Mouse (Mus musculus) limb, embryonic 11.5 days (tissue): ENCODE measurements around the gene Olfr329-ps. TPM values are rescaled to one million over a fixed set of nuclear protein-coding genes. Genes with fewer than 3 reads are reported as not detected.
"Not testable (repeated sequence)": the region's sequence is repeated elsewhere in the genome, so short reads cannot be mapped to it uniquely, and the experiment has no call there.

Source experiments
- ATAC-seq: fragments of 200-750 bp; cut with Nextera tagmentation; 2 replicates; pipeline ENCODE4 v1.8.0; 2017; ENCODE audit warnings: low read depth; ENCODE audit not compliant: insufficient number of reproducible peaks, low FRiP score, low TSS enrichment
- DNase-seq: peaks from one replicate; pipeline ENCODE4 v3.0.0-alpha.2; 2015; ENCODE audit warnings: low spot score
- H3K27ac ChIP-seq: fragments of 300-500 bp; sonication (generic); replicated peaks from 2 replicates; pipeline ENCODE4 v1.5.1; 2014; ENCODE audit warnings: low read depth, mild to moderate bottlenecking, low read length
- H3K27me3 ChIP-seq: fragments of 300-500 bp; sonication (generic); 2 replicates; pipeline ENCODE4 v1.6.1; 2014; ENCODE audit warnings: mild to moderate bottlenecking, low read length, mixed read lengths; ENCODE audit not compliant: control insufficient read depth, insufficient read depth
- H3K36me3 ChIP-seq: fragments of 300-500 bp; sonication (generic); 2 replicates; pipeline ENCODE4 v1.6.1; 2014; ENCODE audit warnings: mild to moderate bottlenecking, low read length, moderate library complexity, mixed read lengths; ENCODE audit not compliant: control insufficient read depth, insufficient read depth
- H3K4me1 ChIP-seq: fragments of 300-500 bp; sonication (generic); 2 replicates; pipeline ENCODE4 v1.6.1; 2014; ENCODE audit warnings: low read length, mixed read lengths; ENCODE audit not compliant: control insufficient read depth, insufficient read depth
- H3K4me2 ChIP-seq: fragments of 300-500 bp; sonication (generic); 2 replicates; pipeline ENCODE4 v1.6.1; 2014; ENCODE audit warnings: low read depth, mild to moderate bottlenecking, moderate library complexity; ENCODE audit not compliant: severe bottlenecking
- H3K4me3 ChIP-seq: fragments of 300-500 bp; sonication (generic); 2 replicates; pipeline ENCODE4 v1.5.1; 2014; ENCODE audit warnings: low read depth, low read length
- H3K9ac ChIP-seq: fragments of 300-500 bp; sonication (generic); 2 replicates; pipeline ENCODE4 v1.6.1; 2014; ENCODE audit warnings: mild to moderate bottlenecking, low read length
- H3K9me3 ChIP-seq: fragments of 300-500 bp; sonication (generic); 2 replicates; pipeline ENCODE4 v1.6.1; 2016; ENCODE audit warnings: low read length; ENCODE audit not compliant: control insufficient read depth
- WGBS: fragments of 180-500 bp; shearing (Covaris S2); extraction: QIAGEN DNeasy Blood & Tissue Kit; methylation state at CpG from one replicate; pipeline ENCODE4 v1.1.7; 2014; 5-methylcytosine and 5-hydroxymethylcytosine counted together
- polyA plus RNA-seq: library from polyadenylated mRNA; unstranded; fragments of >200 nt; fragmentation: Nextera tagmentation; extraction: Ambion mirVana; gene quantifications from 2 replicates; pipeline ENCODE4 v1.2.1, GENCODE M21; 2014

Olfr329-ps gene
- polyA plus RNA-seq, 1 experiment from 2014 or later = not detected

DNA sequence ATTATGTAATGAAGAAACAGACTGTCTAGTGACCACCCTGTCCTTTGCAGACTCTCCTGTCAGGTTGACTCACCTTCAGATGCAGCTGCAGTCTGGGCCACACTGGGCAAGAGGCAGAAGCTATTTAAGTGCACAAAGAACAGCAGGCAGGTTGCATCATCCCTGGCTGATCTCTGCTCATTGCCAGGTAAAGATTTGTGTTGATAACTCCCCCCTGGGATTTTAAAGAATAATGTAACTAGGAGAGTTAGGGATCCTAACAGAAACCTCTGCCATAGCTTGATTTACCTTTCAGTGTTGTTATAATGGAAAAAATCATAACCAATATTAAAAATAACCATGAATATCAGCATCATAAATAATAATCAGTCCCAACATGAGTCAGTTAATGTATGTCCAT lies 11.5 kb downstream of the Olfr329-ps start, which contains the start of gene Olfr330:
Gene Olfr330 (minus strand): TSS at position 101 of the 400 bp plus-strand sequence.
- not testable (repeated sequence) for H3K36me3 ChIP-seq, H3K27ac ChIP-seq, H3K4me2 ChIP-seq, ATAC-seq, DNase-seq, H3K4me3 ChIP-seq, H3K4me1 ChIP-seq, H3K9ac ChIP-seq, H3K9me3 ChIP-seq, H3K27me3 ChIP-seq

DNA sequence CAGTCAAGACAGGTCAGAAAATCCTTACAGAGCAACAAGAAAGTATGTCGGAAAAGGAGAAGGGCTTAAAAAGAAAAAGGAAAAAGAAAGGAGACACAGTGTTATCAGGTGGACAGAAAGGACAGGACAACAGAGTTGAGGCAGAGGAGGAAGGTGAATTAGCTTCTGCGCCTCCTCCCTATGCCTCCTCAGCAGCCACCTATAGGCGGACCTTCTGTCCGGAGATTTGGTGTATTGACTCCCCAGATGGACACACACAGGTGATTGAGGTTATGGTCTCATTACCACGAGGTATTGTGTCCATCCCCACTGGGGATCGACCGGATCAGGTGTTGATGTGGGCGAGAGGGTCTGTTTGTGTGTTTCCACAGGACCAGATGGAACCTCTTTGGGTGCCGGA lies 26.5 kb downstream of the Olfr329-ps start:
- not testable (repeated sequence) for DNase-seq, H3K27me3 ChIP-seq, H3K36me3 ChIP-seq, H3K4me3 ChIP-seq, H3K4me1 ChIP-seq, H3K9ac ChIP-seq, ATAC-seq, H3K4me2 ChIP-seq, H3K27ac ChIP-seq, H3K9me3 ChIP-seq
- 89% methylated on average over 7 of the region's 9 CpGs for WGBS

DNA sequence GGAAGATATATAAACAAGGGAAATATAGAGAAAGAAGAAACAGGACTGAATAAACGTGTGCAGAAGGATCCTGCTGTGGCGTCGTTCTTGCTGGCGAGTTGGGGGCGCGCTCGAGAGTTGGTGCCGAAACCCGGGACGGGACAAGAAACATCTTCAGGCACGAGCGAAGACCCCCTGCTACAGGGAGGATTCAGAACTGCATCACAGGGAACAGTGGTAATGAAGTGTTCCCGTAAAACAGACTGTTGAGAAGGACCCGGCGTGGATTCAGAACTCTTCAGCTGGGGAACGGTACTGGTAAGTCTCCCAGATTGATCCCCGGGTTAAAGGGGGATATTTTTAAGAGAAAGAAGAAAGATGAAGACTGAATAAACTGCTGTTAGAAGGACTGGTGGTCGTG lies 27.3 kb downstream of the Olfr329-ps start:
- ATAC-seq, H3K4me3 ChIP-seq, DNase-seq, H3K9me3 ChIP-seq, H3K27ac ChIP-seq, H3K4me1 ChIP-seq, H3K36me3 ChIP-seq, H3K27me3 ChIP-seq, H3K9ac ChIP-seq, H3K4me2 ChIP-seq: not testable (repeated sequence)
- WGBS = 90% methylated on average over 17 of the region's 18 CpGs

DNA sequence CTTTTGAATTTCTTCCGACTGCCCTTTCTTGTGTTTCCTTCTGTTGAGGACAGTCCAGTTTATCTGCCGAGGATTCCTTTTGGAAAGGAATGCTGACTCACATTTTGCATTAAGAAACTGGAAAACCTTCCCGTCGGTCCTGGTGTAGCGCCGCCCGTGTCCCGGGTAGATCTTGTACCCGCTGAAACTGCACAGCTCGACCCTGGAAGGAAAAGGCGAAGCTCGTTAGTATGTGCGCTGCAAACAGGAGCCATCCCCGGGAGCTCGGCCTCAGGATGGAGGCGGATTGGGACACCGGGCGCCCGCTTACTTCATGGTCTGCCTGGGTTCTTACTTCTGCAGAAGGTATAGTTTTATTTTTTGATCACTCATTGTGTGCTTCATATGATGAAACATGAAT lies 37.2 kb downstream of the Olfr329-ps start:
- H3K27me3 ChIP-seq, DNase-seq, H3K4me2 ChIP-seq, ATAC-seq, H3K4me1 ChIP-seq, H3K27ac ChIP-seq, H3K4me3 ChIP-seq, H3K9ac ChIP-seq, H3K36me3 ChIP-seq, H3K9me3 ChIP-seq: not testable (repeated sequence)
- WGBS = 86% methylated on average over 19 of the region's 19 CpGs

DNA sequence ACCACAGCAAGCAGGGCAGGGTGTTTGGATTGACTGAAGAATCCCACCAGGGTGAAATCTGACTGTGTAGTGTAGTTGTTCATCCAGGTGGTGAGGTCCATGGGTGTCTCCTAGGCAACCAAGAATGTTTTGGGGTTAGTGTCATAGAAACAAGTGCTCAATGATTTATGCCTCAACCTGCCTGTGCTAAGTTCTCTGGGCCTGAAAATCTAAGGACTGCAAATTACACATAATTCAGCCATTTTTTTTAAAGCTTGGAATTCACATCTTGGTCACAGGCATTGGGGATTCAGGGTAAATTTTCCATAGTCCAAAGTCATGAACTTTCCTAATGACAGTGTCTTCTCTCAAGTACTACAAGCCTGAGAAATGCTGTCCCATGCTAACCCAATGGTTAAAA lies 43.8 kb downstream of the Olfr329-ps start, which contains the start of gene Olfr331:
Gene Olfr331 (minus strand): TSS at position 101 of the 400 bp plus-strand sequence.
- not testable (repeated sequence) for H3K36me3 ChIP-seq, H3K9ac ChIP-seq, H3K4me2 ChIP-seq, H3K27me3 ChIP-seq, ATAC-seq, H3K27ac ChIP-seq, H3K9me3 ChIP-seq, H3K4me1 ChIP-seq, DNase-seq, H3K4me3 ChIP-seq

DNA sequence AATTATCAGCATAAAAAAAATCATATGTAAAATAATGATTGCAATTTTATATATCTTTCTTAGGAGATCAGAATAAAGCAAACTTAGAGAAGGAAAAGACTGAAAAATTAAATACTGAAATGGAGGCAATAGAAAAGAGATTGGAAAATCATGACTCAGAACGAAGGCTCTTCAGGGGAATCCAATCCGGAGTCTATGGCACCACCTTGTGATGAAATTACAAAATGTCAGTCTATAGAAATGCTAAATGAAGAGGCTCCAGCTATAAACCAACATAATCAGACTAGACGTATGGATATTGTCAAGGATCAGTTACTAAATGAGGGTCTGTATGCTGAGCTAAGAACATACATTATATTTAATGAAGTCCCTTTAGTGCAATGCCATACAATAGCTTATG lies 46.9 kb downstream of the Olfr329-ps start:
- H3K36me3 ChIP-seq = no peaks in the 10 kb centered on the region
- H3K4me1 ChIP-seq = no peaks in the 10 kb centered on the region
- H3K4me3 ChIP-seq = no peak overlapping the region
- 63% methylated on average over 3 of the region's 3 CpGs for WGBS
- no peaks in the 10 kb centered on the region for H3K27me3 ChIP-seq
- DNase-seq = no peak
- no peak for ATAC-seq
- no peak overlapping the region for H3K9ac ChIP-seq
- H3K4me2 ChIP-seq = no peak overlapping the region
- no peak overlapping the region for H3K27ac ChIP-seq
- H3K9me3 ChIP-seq = no peaks in the 10 kb centered on the region

DNA sequence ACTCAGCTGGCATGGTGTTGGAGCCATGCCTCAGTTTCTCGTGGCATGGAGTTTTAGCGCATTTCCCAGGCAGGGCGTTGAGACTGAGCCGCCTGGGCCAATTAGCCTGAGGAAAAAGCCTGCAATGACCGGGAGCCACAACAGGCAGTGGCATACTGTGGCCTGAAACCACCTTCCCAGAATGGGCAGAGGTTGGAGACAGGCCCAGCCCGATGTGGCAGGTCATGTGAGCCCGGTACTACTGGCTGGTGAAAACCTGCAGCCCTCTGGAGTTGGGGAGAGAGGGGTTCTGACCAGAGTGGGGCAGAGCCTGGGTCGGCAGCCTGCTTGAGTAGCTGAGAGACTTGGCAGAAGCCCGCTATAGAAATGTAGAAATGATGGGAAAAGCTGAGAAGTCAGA lies 47.5 kb downstream of the Olfr329-ps start:
- Histone ChIP-seq H3K27me3 (no peaks in the 10 kb centered on the region), H3K27ac (no peak overlapping the region), H3K4me1 (no peaks in the 10 kb centered on the region), H3K9ac (no peak overlapping the region), H3K4me2 (no peak overlapping the region), H3K36me3 (no peaks in the 10 kb centered on the region), H3K9me3 (no peaks in the 10 kb centered on the region), H3K4me3 (no peak overlapping the region)
- DNase-seq = no peak
- WGBS = 74% methylated on average over 9 of the region's 9 CpGs
- no peak for ATAC-seq

DNA sequence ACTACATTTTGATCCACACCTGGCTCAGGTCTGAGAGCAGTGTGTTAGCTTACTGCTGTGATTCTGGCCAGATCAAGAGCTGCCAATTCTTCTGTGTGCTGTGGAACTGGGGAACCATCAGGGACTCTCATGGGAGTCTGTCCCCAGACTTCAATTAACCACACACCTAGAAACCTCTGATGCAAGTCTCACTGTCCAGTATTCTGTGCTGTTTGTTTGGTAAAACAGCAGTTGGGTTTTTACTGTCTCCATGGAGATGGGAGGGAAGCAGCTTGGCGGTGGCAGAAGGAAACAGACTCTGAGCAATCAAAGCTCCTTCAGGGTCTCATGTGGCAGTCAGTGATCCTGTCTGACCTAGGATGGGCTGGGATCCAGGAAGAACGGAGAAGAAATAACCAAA lies 53.8 kb downstream of the Olfr329-ps start, which contains the start of gene Olfr332:
Gene Olfr332 (minus strand): TSS at position 101 of the 400 bp plus-strand sequence.
- no peaks in the 10 kb centered on the region for H3K36me3 ChIP-seq
- no peak within 1 kb of the TSS for H3K27ac ChIP-seq
- H3K4me2 ChIP-seq = no peak within 1 kb of the TSS
- no peaks in the 10 kb centered on the region for H3K9me3 ChIP-seq
- H3K27me3 ChIP-seq = no peaks in the 10 kb centered on the region
- DNase-seq (no peak), ATAC-seq (no peak)
- 87% methylated on average over 2 of the region's 2 CpGs for WGBS
- H3K4me1 ChIP-seq = no peaks in the 10 kb centered on the region
- no peak within 1 kb of the TSS for H3K4me3 ChIP-seq
- H3K9ac ChIP-seq = no peak within 1 kb of the TSS
